Mouse (Mus musculus): ENCODE measurements around the gene Gadd45a. TPM values are rescaled to one million over a fixed set of nuclear protein-coding genes. Genes with fewer than 3 reads are reported as not detected.
"Not testable (repeated sequence)": the region's sequence is repeated elsewhere in the genome, so short reads cannot be mapped to it uniquely, and the experiment has no call there.

Gadd45a gene
- polyA plus RNA-seq, 1 experiment from 2014 or later = 25.0 TPM

DNA sequence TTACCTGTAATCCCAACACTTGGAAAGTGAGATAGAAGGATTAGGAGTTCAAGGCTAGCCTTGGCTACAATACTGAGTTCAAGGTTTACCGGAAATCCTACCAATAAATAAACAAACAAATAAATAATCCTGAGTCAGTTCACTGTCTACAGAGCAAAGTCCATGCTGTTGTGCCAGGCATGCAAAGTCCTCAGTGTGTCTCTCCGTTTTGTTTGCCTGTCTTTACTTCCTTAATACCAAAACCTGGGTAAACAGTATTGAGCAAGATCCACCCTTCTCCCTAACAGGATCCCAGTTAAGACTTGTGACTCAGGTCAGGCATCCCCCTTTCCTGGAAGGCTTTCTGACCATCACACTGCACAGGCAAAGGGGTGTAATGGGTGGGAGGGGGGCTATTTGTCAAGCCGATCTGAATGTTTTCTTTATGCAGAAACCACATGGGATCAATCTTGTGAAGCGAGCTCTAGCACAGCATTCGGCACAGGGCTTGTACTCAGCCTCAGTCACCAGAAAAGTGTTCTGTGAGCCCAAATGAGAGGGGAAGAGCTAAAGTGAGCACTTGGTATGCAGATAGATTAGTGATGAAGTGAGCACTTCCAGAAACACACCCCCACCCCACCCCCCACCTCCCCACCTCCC is 7.8 kb downstream of the Gadd45a start:
- Histone ChIP-seq H3K9me3 (replicated peaks) (no peaks in the 10 kb centered on the region), H3K9ac (no peak overlapping the region), H3K27me3 (no peaks in the 10 kb centered on the region; the same call in 1 of the 2 replicates), H3K4me1 (peaks cover 10% of the 10 kb centered on the region), H3K4me2 (replicated peaks) (no peak overlapping the region), H3K27ac (no peak overlapping the region), H3K4me3 (no peak overlapping the region), H3K36me3 (no peaks in the 10 kb centered on the region)
- 29% methylated on average over 5 of the region's 5 CpGs for WGBS
- ATAC-seq (ENCODE audit: low FRiP score) = no peak

DNA sequence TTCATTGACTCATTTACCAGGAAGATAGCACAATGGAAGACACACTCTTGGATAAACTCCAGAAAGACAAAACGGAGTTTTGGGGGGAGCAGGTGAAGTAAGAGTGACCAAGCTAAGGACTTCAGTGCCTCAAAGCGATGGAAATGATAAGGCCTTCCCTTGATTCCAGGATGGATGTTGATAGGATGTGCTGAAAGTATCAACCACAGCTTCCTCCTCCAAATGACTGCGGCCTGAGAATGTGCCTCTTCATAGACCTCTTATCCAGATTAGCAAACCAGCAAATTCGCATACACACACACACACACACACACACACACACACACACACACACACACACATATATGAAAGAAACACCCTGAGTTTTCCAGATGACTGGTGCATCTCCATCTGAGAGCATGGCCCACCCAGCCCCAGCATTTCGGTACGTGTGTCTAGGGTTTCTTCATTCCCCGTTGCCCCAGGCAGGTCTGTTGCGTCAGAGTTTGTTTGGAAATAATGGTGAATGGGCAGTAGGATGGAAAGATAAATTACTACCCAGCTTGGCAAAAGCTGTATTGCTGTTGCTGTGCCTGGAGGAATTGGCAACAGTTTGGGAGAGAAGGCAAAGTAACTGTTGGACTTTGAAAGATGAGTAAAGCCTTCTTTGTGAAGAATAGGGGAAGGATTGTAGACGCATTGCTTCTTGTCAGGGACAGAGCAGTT is 9.7 kb downstream of the Gadd45a start:
- H3K27me3 ChIP-seq = no peaks in the 10 kb centered on the region
- no peak overlapping the region for H3K4me3 ChIP-seq
- no peak for ATAC-seq (ENCODE audit: low FRiP score)
- H3K4me1 ChIP-seq = peaks cover 6% of the 10 kb centered on the region
- H3K9ac ChIP-seq = no peak overlapping the region
- H3K36me3 ChIP-seq = no peaks in the 10 kb centered on the region
- no peak overlapping the region for H3K27ac ChIP-seq
- WGBS = 79% methylated on average over 9 of the region's 9 CpGs
- H3K9me3 ChIP-seq (replicated peaks) = no peaks in the 10 kb centered on the region
- no peak overlapping the region for H3K4me2 ChIP-seq (replicated peaks)

DNA sequence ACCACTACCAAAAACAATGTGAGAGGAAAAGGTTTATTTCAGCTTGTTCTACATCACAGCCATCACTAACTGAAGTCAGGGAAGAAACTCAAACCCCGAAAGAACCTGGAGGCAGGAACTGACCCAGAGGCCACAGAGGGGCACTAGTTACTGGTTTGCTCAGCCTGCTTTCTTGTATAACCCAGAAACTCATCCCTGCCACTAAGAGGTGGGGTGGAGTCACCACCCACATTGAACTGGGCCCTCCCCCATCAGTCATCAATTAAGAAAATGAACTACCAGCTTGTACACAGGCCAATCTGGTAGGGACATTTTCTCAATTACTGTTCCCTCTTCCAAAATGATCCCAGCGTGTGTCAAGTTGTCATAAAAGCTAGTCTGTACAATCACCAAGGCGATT is 10.6 kb downstream of the Gadd45a start:
- H3K36me3 ChIP-seq = no peaks in the 10 kb centered on the region
- H3K9ac ChIP-seq = no peak overlapping the region
- H3K9me3 ChIP-seq (replicated peaks) = no peaks in the 10 kb centered on the region
- peaks cover 6% of the 10 kb centered on the region for H3K4me1 ChIP-seq
- no peak overlapping the region for H3K27ac ChIP-seq
- no peak overlapping the region for H3K4me2 ChIP-seq (replicated peaks)
- no peaks in the 10 kb centered on the region for H3K27me3 ChIP-seq
- WGBS = 78% methylated on average over 3 of the region's 3 CpGs
- ATAC-seq (ENCODE audit: low FRiP score) = no peak
- no peak overlapping the region for H3K4me3 ChIP-seq

DNA sequence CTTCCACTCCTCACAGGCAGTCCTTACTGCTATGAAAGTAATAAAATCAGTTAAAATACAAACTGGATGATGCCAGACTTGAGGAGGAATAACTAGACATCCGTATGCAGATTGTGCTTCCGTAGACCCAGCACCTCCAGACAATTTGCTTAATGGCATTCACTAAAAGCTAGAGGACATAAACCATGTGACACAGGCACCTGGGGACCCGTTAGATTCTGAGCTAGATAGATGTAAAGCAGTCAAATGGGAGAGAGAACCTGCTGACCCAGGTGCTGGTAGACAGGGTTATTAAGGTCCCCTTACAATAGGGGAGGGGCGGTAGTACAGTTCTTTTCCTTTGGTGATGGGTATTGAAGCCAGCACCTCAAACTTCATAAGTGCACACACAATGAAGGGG is 13.5 kb downstream of the Gadd45a start:
- H3K9ac ChIP-seq = no peak overlapping the region
- H3K36me3 ChIP-seq = no peaks in the 10 kb centered on the region
- no peaks in the 10 kb centered on the region for H3K27me3 ChIP-seq
- no peaks in the 10 kb centered on the region for H3K4me1 ChIP-seq
- WGBS = 79% methylated on average over 4 of the region's 4 CpGs
- H3K9me3 ChIP-seq (replicated peaks) = no peaks in the 10 kb centered on the region
- ATAC-seq (ENCODE audit: low FRiP score) = no peak
- no peak overlapping the region for H3K4me2 ChIP-seq (replicated peaks)
- H3K4me3 ChIP-seq = no peak overlapping the region
- no peak overlapping the region for H3K27ac ChIP-seq

DNA sequence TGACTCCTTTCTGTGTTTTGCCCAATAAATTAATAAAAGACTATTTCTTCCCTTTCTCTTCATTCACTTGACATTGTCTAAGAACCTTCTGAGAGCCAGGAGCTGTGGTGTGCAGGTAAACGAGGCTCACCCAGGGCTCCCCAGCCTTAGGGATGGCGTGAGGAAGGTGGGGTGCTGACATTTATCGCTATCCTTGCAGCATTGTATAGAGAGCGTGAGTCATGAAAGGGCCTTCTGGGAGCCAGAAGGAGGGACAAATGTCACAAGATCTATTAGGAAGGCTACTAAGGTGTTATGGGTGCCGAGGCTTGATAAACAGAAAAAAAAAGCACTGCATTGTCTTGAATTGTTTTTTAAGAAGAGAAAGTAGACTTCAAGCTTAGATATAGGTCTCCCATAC is 15.9 kb downstream of the Gadd45a start:
- H3K4me2 ChIP-seq (replicated peaks) = no peak overlapping the region
- no peak overlapping the region for H3K27ac ChIP-seq
- H3K36me3 ChIP-seq = no peaks in the 10 kb centered on the region
- no peaks in the 10 kb centered on the region for H3K9me3 ChIP-seq (replicated peaks)
- ATAC-seq (ENCODE audit: low FRiP score) = no peak
- H3K4me3 ChIP-seq = no peak overlapping the region
- no peak overlapping the region for H3K9ac ChIP-seq
- H3K27me3 ChIP-seq = no peaks in the 10 kb centered on the region
- no peaks in the 10 kb centered on the region for H3K4me1 ChIP-seq
- WGBS = 90% methylated on average over 5 of the region's 5 CpGs

DNA sequence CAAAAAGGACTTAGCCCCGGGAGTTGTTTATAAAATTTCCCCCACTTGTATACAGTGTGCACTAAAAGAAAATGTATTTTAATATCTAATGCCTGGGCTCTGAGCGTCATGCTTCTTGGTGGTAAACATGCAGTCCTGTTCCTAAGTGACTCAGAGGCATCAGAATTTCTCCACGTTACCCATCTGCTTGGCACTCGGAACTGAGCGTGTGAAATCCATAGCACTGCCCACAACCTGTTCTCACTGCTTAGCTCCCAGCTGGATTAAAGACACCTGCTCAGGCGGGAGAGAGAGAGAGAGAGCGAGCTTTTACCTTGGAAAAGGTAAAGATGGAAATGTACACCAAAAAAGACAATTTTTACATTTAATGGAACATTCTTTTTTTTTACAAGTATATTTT is 18.3 kb downstream of the Gadd45a start:
- not testable (repeated sequence) for H3K9ac ChIP-seq; H3K27ac ChIP-seq; H3K4me3 ChIP-seq; H3K27me3 ChIP-seq; H3K9me3 ChIP-seq (replicated peaks); H3K36me3 ChIP-seq; H3K4me1 ChIP-seq; H3K4me2 ChIP-seq (replicated peaks); ATAC-seq (ENCODE audit: low FRiP score)
- 83% methylated on average over 7 of the region's 7 CpGs for WGBS

DNA sequence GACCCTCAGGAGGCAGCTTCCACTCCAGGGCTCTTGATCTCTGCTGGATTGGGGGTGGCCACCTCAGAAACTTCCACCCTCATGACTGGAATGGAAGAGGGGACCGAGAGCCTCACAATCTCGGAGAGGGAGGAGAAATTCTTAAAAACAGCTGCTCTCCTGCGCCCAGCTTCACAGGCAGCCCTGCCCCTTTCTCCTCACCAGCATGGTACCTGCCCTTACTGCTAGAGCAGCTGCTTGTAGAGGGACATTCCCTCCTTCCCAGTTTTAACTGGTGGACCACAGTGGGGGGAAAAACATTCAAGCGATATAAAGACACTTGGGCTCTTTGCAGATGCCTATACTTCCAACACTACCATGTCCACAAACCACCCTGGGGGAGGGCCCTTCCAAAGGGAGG is 18.9 kb downstream of the Gadd45a start:
- no peak for ATAC-seq (ENCODE audit: low FRiP score)
- no peak overlapping the region for H3K9ac ChIP-seq
- H3K9me3 ChIP-seq (replicated peaks) = no peaks in the 10 kb centered on the region
- no peaks in the 10 kb centered on the region for H3K4me1 ChIP-seq
- WGBS = 58% methylated on average over 4 of the region's 4 CpGs
- H3K27ac ChIP-seq = no peak overlapping the region
- H3K27me3 ChIP-seq = no peaks in the 10 kb centered on the region
- H3K4me2 ChIP-seq (replicated peaks) = no peak overlapping the region
- H3K4me3 ChIP-seq = no peak overlapping the region
- no peaks in the 10 kb centered on the region for H3K36me3 ChIP-seq

DNA sequence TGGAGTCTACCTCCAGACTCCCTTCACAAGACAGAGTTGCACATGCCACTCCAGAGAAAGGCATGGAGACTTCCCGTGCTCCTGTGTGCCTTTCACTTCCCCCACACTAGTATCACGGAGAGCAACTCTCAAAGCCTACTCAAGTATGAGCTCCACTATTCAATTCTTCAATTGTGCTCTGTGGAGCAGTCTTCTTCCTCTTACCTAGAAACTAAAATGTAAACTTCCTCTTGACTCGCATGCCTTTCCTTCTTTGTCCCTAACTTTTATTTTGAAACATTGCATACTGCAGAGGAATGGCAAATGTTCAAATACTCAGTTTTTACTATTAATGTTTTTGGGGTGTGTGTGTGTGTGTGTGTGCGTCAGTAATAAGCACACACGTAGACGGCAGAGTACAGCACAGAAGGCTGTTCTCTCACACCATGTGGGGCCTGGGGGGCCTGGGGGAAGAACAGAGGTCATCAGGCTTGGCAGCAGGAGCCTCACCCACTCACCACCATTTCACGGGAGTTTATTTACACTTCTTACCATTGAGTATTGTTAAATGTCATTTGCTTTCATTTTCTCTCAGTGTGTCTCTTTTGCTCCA is 20.6 kb downstream of the Gadd45a start:
- Histone ChIP-seq H3K4me2 (replicated peaks) (no peak overlapping the region), H3K27me3 (no peaks in the 10 kb centered on the region), H3K9me3 (replicated peaks) (no peaks in the 10 kb centered on the region), H3K4me1 (no peaks in the 10 kb centered on the region), H3K27ac (no peak overlapping the region), H3K4me3 (no peak overlapping the region), H3K9ac (no peak overlapping the region), H3K36me3 (no peaks in the 10 kb centered on the region)
- WGBS = 74% methylated on average over 7 of the region's 7 CpGs
- no peak for ATAC-seq (ENCODE audit: low FRiP score)

DNA sequence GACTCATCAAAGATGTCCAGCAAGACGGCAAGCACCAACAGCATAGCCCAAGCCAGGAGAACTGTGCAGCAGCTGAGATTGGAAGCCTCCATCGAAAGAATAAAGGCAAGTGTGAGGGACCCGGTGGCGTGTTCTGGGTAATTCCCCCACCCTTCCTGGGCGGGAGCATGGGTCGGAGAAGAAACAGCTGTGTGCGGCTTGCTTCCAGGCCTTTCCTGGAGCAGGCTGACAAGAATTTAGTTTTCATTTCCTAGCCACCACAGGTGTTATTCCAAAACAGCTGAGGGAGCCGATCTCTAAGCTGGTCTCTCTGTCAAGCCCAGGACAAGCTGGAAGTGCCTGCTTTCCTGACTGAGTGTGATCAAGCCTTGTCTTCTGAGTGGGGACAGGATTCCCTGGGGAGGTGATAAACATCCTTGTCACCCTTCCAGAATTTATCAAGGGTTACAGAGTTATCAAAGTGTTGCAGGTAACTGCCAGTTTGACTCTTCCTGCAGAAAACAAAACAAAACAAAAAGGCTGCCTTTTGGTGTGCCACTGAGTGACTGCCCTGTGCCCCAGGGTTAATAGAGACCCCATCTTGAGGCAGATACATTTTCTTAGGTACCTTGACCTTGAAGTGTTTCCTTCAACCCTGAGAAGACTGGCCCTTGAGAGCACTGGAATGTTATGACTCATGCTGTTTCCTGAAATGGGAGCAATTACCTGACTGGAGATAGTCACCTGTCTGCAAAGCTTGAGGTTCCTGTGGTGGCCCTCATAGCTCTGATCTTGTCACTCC is 21.3 kb downstream of the Gadd45a start:
- 59% methylated on average over 8 of the region's 8 CpGs for WGBS
- no peak overlapping the region for H3K9ac ChIP-seq
- H3K4me1 ChIP-seq = peaks cover 1% of the 10 kb centered on the region; the same call in 1 of the 2 replicates
- no peaks in the 10 kb centered on the region for H3K9me3 ChIP-seq (replicated peaks)
- ATAC-seq (ENCODE audit: low FRiP score) = no peak
- no peaks in the 10 kb centered on the region for H3K36me3 ChIP-seq
- H3K27me3 ChIP-seq = no peaks in the 10 kb centered on the region
- H3K4me2 ChIP-seq (replicated peaks) = no peak overlapping the region
- H3K27ac ChIP-seq = no peak overlapping the region
- no peak overlapping the region for H3K4me3 ChIP-seq

DNA sequence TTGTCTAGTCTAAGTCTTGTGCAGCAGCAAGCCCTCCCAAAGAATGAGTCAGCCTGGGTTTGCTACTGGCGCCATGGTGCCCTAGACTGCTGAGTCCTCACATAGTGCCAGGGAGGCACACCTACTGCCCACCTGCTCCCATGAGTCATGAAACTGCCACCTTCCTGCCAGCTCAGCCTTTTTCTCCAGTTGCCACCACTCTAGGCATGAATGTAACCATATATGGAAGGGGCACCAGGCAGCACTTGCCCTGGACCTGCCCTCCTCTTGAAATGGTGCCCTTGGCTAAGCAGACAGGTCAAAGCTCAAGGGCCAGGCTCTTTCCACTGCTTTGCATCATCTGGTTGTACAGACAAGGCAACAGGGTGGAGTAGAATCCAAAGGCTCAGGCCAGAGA is 22.6 kb downstream of the Gadd45a start:
- H3K27ac ChIP-seq = no peak overlapping the region
- H3K9me3 ChIP-seq (replicated peaks) = no peaks in the 10 kb centered on the region
- no peak overlapping the region for H3K4me2 ChIP-seq (replicated peaks)
- H3K27me3 ChIP-seq = no peaks in the 10 kb centered on the region
- H3K9ac ChIP-seq = no peak overlapping the region
- no peak overlapping the region for H3K4me3 ChIP-seq
- WGBS = 93% methylated on average over 1 of the region's 1 CpGs
- no peaks in the 10 kb centered on the region for H3K36me3 ChIP-seq
- ATAC-seq (ENCODE audit: low FRiP score) = no peak
- H3K4me1 ChIP-seq = peaks cover 5% of the 10 kb centered on the region; the same call in 1 of the 2 replicates

DNA sequence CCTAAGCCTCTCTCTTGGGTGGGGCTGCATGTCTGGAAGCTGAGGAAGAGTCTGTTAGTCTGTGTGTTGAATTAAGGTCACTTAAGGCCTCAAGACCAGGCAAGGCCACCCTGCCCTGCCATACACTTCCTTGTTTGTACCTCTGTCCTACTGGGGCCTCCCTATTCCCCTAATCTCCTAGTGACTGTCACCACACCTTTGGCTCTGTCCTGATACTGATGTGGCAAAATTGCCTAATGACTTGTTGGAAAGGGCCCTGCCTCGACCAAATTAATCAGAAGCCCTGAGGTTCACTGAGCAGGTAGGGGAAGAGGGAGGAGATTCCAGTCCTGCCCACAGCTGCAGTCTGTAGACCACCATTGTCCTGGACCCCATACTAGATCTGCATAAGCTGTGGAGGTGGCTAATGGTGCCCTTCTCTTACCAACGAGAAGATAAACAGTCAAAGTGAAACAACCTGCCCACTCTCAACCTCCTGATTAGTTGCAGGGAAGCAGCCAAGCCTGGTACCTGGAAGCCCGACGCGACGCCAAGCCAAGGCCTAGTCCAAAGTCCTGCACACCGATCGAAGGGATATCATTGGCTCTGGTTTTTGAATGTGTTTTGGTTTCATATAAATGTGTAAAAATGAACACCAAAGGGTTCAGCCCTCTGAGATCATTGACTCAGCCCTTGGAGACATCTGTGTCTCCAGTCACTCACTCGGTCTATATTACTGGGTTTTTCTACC is 23.1 kb downstream of the Gadd45a start:
- no peaks in the 10 kb centered on the region for H3K27me3 ChIP-seq
- H3K27ac ChIP-seq = no peak overlapping the region
- WGBS = 91% methylated on average over 9 of the region's 9 CpGs
- H3K4me1 ChIP-seq = peaks cover 5% of the 10 kb centered on the region; the same call in 1 of the 2 replicates
- H3K9me3 ChIP-seq (replicated peaks) = no peaks in the 10 kb centered on the region
- H3K36me3 ChIP-seq = no peaks in the 10 kb centered on the region
- no peak overlapping the region for H3K9ac ChIP-seq
- no peak for ATAC-seq (ENCODE audit: low FRiP score)
- H3K4me2 ChIP-seq (replicated peaks) = no peak overlapping the region
- H3K4me3 ChIP-seq = no peak overlapping the region
